Mouse (Mus musculus): ENCODE results near the gene Dpf2.

DNA sequence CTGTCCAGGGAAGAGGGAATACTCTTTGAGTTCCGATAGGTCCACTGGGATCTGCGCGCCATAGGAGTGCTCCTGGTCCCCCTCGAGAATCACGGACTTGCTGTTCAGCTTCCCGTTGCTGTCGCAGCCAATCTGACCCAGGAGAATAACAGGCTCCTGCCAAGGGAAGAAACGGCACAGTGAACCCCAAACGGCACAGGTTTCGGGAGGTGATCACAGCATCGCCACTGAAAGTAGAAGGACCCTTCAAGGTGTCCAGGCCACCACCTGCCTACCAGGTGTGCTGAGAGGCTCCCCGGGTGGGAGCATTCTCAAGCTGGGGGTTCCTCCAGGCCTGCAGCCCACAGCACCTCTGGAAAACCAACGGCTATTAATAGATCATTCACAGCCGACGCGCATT is 38.8 kb upstream of the Dpf2 start:
- TF ChIP-seq CTCF (IDR thresholded peaks at IDR 0.05; ENCODE audit: borderline replicate concordance, extremely low read depth, insufficient read depth, insufficient read length) (no peak), POLR2A (IDR thresholded peaks at IDR 0.05; ENCODE audit: borderline replicate concordance, extremely low read depth, insufficient read depth, insufficient read length, poor library complexity, severe bottlenecking) (no peak)
